Mouse (Mus musculus) forebrain, embryonic 11.5 days (tissue): ENCODE results near the gene Gm10518. TPM values are rescaled to one million over a fixed set of nuclear protein-coding genes. Genes with fewer than 3 reads are reported as not detected.

ENCODE experiments used
- ATAC-seq: fragments of 200-750 bp; cut with Nextera tagmentation; replicated peaks from 2 replicates; pipeline ENCODE4 v1.8.0; 2017; ENCODE audit warnings: moderate TSS enrichment; ENCODE audit not compliant: low FRiP score
- DNase-seq: peaks from one replicate; pipeline ENCODE4 v3.0.0-alpha.2; 2017; ENCODE audit warnings: low spot score
- H3K27ac ChIP-seq: fragments of 300-500 bp; sonication (generic); 2 replicates; pipeline ENCODE4 v1.5.1; 2014; ENCODE audit warnings: low read depth, low read length
- H3K27me3 ChIP-seq: fragments of 300-500 bp; sonication (generic); 2 replicates; pipeline ENCODE4 v1.6.1; 2014; ENCODE audit warnings: mild to moderate bottlenecking, low read length, mixed read lengths; ENCODE audit not compliant: control insufficient read depth, insufficient read depth
- H3K36me3 ChIP-seq: fragments of 300-500 bp; sonication (generic); 2 replicates; pipeline ENCODE4 v1.6.1; 2014; ENCODE audit warnings: mild to moderate bottlenecking, low read length, moderate library complexity, mixed read lengths; ENCODE audit not compliant: control insufficient read depth, insufficient read depth
- H3K4me1 ChIP-seq: fragments of 300-500 bp; sonication (generic); replicated peaks from 2 replicates; pipeline ENCODE4 v1.6.1; 2014; ENCODE audit warnings: low read length, mixed read lengths; ENCODE audit not compliant: control insufficient read depth, insufficient read depth
- H3K4me2 ChIP-seq: fragments of 300-500 bp; sonication (generic); 2 replicates; pipeline ENCODE4 v1.6.1; 2014; ENCODE audit warnings: low read depth, mild to moderate bottlenecking, low read length, moderate library complexity, mixed read lengths; ENCODE audit not compliant: severe bottlenecking
- H3K4me3 ChIP-seq: fragments of 300-500 bp; sonication (generic); 2 replicates; pipeline ENCODE4 v1.5.1; 2014; ENCODE audit warnings: low read depth, low read length
- H3K9ac ChIP-seq: fragments of 300-500 bp; sonication (generic); 2 replicates; pipeline ENCODE4 v1.6.1; 2014; ENCODE audit warnings: low read length
- H3K9me3 ChIP-seq: fragments of 300-500 bp; sonication (generic); 2 replicates; pipeline ENCODE4 v1.6.1; 2016; ENCODE audit warnings: low read length, mixed read lengths; ENCODE audit not compliant: control insufficient read depth
- WGBS: fragments of 180-500 bp; shearing (Covaris S2); extraction: QIAGEN DNeasy Blood & Tissue Kit; methylation state at CpG from one replicate; pipeline ENCODE4 v1.1.7; 2014; 5-methylcytosine and 5-hydroxymethylcytosine counted together
- polyA plus RNA-seq: library from polyadenylated mRNA; unstranded; fragments of >200 nt; fragmentation: Nextera tagmentation; extraction: Ambion mirVana; gene quantifications from 2 replicates; pipeline ENCODE4 v1.2.1, GENCODE M21; 2014

Gene Gm10518
- polyA plus RNA-seq, 1 experiment from 2014 or later = 0.57 TPM

DNA sequence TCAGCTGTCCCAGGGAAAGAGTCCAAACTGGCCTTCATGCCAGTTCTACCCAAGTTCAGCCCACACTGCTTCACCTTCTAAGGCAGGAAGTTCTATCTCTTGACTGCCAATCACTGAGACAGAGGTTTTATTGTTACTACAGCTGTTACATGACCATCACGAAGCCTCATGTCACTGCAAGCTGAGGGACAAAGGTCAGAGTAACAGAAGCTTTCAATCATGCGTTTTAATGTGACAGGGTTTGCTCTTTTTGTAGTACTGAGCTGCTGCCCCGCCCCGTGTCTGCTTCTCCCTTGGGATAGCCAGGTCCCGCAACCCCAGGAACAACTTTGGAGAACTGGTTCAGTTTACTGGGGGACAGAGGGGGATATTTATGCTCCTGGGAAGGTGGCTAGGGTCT, 21.4 kb downstream of the Gm10518 start:
- H3K27me3 ChIP-seq = no peaks in the 10 kb centered on the region
- no peak overlapping the region for H3K9ac ChIP-seq
- H3K27ac ChIP-seq = no peak overlapping the region
- 86% methylated on average over 5 of the region's 5 CpGs for WGBS
- H3K9me3 ChIP-seq = no peaks in the 10 kb centered on the region
- H3K4me2 ChIP-seq = no peak overlapping the region
- DNase-seq = no peak
- H3K4me1 ChIP-seq = no peaks in the 10 kb centered on the region
- H3K4me3 ChIP-seq = no peak overlapping the region
- H3K36me3 ChIP-seq = no peaks in the 10 kb centered on the region
- ATAC-seq = no peak

DNA sequence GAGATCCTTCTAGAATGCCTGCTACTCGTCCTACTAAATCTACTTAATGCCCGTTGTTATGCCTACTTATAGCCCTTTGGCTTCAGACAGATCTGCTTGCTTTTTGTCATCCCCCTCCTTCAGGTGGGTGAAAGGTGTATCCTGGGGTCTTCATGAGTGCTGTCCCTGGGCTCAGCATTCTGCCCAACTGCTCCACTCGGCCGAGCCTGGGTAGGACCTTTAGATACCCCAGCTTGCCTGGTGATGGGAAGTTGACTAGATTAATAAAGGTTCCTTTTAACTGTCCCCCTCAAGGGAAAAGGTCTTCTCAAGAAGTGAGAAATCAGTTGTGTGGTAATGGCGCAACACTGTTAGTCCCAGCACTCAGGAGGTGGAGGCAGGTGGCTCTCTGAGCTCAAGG, 24.9 kb downstream of the Gm10518 start:
- Histone ChIP-seq H3K36me3 (no peaks in the 10 kb centered on the region), H3K4me2 (no peak overlapping the region), H3K9ac (no peak overlapping the region), H3K27me3 (no peaks in the 10 kb centered on the region), H3K4me3 (no peak overlapping the region), H3K27ac (no peak overlapping the region), H3K9me3 (no peaks in the 10 kb centered on the region), H3K4me1 (no peaks in the 10 kb centered on the region)
- no peak for DNase-seq
- 94% methylated on average over 5 of the region's 5 CpGs for WGBS
- no peak for ATAC-seq

DNA sequence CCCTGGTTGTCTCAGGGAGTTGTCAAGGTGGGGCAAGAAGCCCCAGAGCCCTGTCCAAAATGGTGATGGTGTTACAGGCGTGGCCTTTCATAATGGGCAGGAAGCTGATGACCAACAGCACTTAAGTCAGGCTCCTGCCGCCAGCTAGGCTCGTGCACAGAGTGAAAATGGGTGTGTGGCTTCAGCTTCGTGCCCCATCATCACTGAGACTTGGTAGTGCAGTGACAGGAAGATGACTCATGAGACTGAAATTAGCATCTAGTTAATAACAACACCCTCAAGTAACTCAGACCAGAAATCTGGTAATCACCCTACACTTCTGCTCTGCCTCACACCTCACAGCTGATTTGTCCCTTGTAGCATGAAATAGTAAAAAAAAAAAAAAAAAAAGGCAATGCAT, 25.7 kb downstream of the Gm10518 start:
- Histone ChIP-seq H3K4me3 (no peak overlapping the region), H3K4me1 (no peaks in the 10 kb centered on the region), H3K27ac (no peak overlapping the region), H3K27me3 (no peaks in the 10 kb centered on the region), H3K9me3 (no peaks in the 10 kb centered on the region), H3K9ac (no peak overlapping the region), H3K4me2 (no peak overlapping the region), H3K36me3 (no peaks in the 10 kb centered on the region)
- ATAC-seq (no peak), DNase-seq (no peak)
- 77% methylated on average over 4 of the region's 4 CpGs for WGBS

DNA sequence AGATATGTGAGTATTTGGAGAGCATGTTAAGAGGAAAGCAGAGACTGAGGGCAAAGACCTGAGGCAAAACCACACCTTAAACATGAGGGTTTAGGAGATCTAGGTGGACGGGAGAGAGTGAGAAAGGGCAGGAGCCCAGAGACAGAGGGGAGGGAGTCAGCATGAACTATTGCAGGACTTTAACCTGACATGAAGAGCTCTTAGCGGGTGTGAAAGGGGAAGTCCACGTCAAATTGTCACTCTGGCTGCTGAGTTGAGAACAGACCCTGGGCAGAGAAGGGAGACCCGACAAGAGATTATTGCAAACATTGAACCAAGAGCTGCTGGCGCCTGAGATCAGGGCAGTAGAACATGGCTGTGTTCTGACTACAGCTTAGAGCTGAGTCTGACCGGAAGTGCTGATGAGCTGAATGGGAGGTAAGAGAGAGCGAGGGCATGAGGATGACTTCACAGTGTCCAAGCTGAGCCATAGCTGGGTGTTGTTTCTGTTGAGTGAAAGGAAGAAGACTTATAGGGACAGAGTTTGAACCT, 29.6 kb downstream of the Gm10518 start:
- no peaks in the 10 kb centered on the region for H3K9me3 ChIP-seq
- H3K9ac ChIP-seq = no peak overlapping the region
- no peak overlapping the region for H3K4me3 ChIP-seq
- ATAC-seq (no peak), DNase-seq (no peak)
- H3K36me3 ChIP-seq = no peaks in the 10 kb centered on the region
- H3K4me2 ChIP-seq = no peak overlapping the region
- H3K4me1 ChIP-seq = no peaks in the 10 kb centered on the region
- H3K27ac ChIP-seq = no peak overlapping the region
- 80% methylated on average over 7 of the region's 7 CpGs for WGBS
- no peaks in the 10 kb centered on the region for H3K27me3 ChIP-seq

DNA sequence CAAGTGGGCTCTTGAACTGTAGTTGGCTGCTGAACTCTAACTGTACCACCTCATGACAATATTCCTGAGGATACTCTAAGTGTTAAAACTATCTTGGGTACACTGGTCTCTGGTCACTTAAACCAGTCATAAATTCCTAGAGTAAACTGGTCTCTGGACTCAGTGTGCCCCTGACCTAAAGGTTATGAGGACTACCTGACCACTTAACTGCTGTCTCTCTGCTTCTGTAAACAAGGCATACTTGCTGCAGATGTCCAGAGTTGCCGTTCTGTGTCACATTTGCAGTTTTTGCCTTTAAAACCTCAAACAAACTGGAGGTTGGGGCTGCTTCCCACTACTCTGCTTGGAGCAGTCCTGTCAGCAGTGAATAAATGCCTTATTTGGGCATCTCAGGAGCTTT, 30.4 kb downstream of the Gm10518 start:
- H3K9me3 ChIP-seq = no peaks in the 10 kb centered on the region
- ATAC-seq = no peak
- H3K36me3 ChIP-seq = no peaks in the 10 kb centered on the region
- H3K9ac ChIP-seq = no peak overlapping the region
- no peak for DNase-seq
- 100% methylated on average over 1 of the region's 1 CpGs for WGBS
- no peak overlapping the region for H3K4me2 ChIP-seq
- H3K27me3 ChIP-seq = no peaks in the 10 kb centered on the region
- H3K4me1 ChIP-seq = no peaks in the 10 kb centered on the region
- no peak overlapping the region for H3K27ac ChIP-seq
- H3K4me3 ChIP-seq = no peak overlapping the region

DNA sequence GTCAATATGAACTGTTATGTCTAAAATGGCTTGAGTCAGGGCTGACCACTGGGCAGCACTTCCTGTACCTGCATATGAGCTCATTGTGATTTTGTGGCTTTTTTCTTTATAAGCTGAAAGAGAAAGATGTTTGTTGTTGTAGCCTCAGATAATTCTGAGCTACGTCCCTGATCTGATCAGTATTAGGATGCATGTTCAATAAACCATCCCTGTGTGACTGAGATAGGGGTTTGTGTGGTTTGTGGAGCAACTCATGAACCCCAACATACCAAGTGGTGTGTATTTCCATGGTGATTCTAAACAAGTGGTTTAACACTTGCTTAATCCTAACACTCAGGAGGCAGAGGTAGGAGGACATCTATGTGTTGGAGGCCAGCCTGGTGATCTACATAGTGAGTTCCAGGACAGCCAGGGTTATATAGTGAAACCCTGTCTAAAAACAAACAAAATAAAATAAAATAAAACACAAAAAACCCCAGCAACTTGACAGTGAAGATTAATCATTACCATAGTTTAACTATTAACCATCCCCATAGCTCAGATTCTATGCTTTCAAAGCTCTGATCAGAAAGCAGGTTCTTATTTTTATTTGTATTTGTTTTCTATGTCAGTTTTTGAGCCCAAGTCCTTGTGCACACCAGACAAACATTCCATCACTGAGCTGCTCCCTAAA, 32.7 kb downstream of the Gm10518 start:
- H3K36me3 ChIP-seq = no peaks in the 10 kb centered on the region
- no peak overlapping the region for H3K27ac ChIP-seq
- DNase-seq = no peak
- H3K9ac ChIP-seq = no peak overlapping the region
- no peaks in the 10 kb centered on the region for H3K27me3 ChIP-seq
- H3K9me3 ChIP-seq = no peaks in the 10 kb centered on the region
- 89% methylated on average over 1 of the region's 1 CpGs for WGBS
- no peaks in the 10 kb centered on the region for H3K4me1 ChIP-seq
- no peak overlapping the region for H3K4me3 ChIP-seq
- H3K4me2 ChIP-seq = no peak overlapping the region
- no peak for ATAC-seq

DNA sequence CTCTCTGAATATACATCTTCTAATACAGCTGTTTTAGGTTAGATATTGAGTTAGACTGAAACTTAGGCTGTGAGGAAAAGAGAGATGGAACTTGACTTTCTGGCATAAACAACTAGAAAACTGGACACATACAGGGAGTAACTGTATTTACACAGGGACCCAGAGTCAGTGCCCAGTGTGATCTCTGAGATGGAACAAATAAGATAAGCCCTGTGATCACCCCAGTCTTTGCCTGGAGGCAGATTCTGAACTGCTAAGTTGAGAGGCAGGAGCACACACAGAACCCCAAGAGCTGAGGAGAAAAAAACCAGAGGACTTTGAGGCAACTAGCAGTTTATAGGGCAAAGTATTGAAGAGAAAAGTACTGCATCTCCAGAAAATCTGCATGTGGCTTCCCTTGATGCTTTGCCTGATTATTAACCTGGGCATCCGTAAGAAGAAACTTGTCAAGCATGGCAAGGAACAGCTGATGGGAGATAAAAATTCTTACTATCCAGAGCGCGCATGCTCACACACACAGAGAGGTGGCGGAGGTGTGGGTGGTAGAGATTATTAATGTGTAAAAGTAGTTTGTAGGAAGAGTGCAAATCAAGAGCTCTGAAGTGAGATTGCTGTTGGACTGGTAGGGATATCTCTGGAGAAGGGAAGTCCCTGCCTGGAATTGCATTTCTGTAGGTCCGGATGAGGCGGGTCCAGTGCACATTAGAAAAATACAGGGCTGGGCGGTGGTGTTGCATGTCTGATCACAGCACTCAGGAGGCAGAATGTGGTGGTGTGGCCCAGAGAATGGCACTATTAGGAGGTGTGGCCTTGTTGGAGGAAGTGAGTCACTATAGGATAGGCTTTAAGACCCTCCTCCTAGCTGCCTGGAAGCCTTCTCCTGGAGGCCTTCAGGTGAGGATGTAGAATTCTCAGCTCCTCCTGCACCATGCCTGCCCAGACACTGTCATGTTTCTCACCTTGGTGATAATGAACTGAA, 33.5 kb downstream of the Gm10518 start:
- Histone ChIP-seq H3K9me3 (no peaks in the 10 kb centered on the region), H3K27me3 (no peaks in the 10 kb centered on the region), H3K9ac (no peak overlapping the region), H3K4me2 (no peak overlapping the region), H3K4me1 (no peaks in the 10 kb centered on the region), H3K4me3 (no peak overlapping the region), H3K36me3 (no peaks in the 10 kb centered on the region), H3K27ac (no peak overlapping the region)
- DNase-seq = no peak
- ATAC-seq = no peak
- 90% methylated on average over 7 of the region's 7 CpGs for WGBS

DNA sequence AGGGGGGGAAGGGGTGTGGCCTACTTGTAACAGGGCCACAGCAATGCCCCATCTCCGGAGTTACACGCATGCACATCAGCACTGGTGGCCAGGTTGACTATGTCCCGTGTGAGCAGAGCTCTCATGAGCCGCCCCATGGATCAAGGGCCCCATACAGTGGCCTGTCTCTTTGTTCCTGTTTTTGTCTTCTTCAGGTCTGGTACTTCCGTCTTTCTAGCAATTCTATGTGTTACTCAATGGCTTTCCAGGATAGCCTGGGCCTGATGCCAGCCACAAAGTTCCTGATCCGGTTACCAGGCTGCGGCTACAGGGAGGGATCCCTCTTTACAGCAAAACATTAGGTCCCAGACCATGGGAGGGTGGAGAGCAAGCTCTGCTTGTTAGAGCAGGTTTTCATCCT, 39.4 kb downstream of the Gm10518 start:
- H3K27me3 ChIP-seq = no peaks in the 10 kb centered on the region
- WGBS = 84% methylated on average over 7 of the region's 7 CpGs
- H3K4me2 ChIP-seq = no peak overlapping the region
- H3K36me3 ChIP-seq = no peaks in the 10 kb centered on the region
- no peak overlapping the region for H3K4me3 ChIP-seq
- no peaks in the 10 kb centered on the region for H3K4me1 ChIP-seq
- H3K9me3 ChIP-seq = no peaks in the 10 kb centered on the region
- no peak overlapping the region for H3K27ac ChIP-seq
- DNase-seq (no peak), ATAC-seq (no peak)
- no peak overlapping the region for H3K9ac ChIP-seq
